Mouse (Mus musculus) brown adipose tissue, adult 24 weeks (tissue): ENCODE results near the gene Map4k3. TPM values are rescaled to one million over a fixed set of nuclear protein-coding genes. Genes with fewer than 3 reads are reported as not detected.

ENCODE experiments used
- H3K27ac ChIP-seq: fragments of 200-500 bp; replicated peaks from 2 replicates; pipeline ENCODE4 v1.5.1; 2012; ENCODE audit warnings: low read depth, mild to moderate bottlenecking, low read length
- H3K4me1 ChIP-seq: fragments of 200-500 bp; 2 replicates; pipeline ENCODE4 v1.6.1; 2012; ENCODE audit warnings: low read length, mixed read lengths; ENCODE audit not compliant: control insufficient read depth, insufficient read depth, insufficient read length
- H3K4me3 ChIP-seq: fragments of 200-500 bp; 2 replicates; pipeline ENCODE4 v1.5.1; 2012; ENCODE audit warnings: low read depth, mild to moderate bottlenecking, low read length, moderate library complexity; ENCODE audit not compliant: insufficient read depth
- polyA plus RNA-seq: library from polyadenylated mRNA; stranded (reverse); fragments of >200 nt; gene quantifications from 2 replicates; pipeline ENCODE4 v1.2.4, GENCODE M21; 2012; ENCODE audit not compliant: missing spikeins, insufficient read depth, insufficient read length

The Map4k3 gene
- polyA plus RNA-seq, 1 experiment: 16.6 TPM

DNA sequence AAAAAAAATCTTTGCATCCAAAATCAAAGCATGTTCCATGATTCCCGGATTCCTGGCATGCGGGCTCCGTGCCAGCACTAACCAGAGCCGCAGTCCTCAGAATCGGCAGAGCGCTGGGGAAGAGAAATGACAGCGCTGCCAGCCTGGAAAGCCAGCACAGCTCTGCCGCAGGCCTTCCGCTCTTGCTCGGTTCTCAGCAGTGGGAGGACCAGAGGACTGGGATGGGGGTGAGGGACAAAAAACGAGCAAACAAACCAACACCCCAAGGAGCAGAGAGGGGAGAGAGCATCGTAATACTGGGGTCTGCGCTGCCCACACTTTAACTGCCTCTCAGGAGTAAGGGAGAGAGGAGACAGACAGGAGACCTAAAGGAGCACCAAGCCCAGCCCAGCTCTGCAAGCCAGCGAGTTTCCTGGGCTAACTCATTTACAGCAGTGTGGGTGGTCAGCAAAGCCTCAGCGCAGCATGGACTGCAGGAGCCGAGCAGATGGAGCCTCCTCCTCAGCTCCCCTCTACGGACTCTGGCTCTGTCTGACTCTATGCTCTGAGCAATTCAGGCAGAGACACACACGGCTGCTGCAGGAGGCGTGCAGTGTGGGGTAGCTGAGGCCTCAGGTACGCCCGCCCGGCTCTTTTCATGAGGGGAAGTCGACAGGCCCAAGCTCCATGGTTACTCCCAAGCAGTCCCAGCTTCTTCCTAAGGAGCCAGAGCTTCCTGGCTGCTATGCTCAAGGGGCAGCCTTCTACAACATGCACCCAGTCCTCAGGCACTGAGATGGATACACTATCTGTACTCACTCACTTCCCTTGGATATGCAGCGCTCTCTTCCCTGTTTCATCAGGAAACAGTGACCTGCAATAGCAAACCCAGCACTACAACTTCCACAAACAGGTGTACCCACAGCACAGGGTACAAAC, 18.1 kb downstream of the Map4k3 start:
- H3K4me1 ChIP-seq: peaks cover 35% of the 10 kb centered on the region
- H3K27ac ChIP-seq: peak overlapping the region; percentile 9; the same call in 1 of the 2 replicates
- no peak overlapping the region for H3K4me3 ChIP-seq

DNA sequence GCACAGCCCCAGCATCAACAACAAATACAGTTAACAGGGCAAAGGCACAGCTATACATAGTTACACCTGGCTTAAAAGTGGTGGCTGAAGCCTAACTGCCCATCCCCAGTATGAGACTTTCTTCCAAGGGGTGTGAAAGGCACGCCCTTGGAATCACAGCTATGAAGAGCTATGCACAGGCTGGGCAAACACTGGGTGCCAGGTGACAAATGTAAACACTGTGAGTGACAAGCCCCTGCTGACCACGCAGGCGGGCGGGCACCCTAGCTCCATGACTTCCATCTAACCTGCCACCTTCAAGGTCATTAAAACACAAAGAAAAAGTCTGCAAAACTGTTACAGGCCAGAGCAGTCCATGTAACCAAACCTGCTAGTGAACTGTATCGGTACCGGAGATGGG, 19.5 kb downstream of the Map4k3 start:
- Histone ChIP-seq H3K27ac (no peak overlapping the region), H3K4me3 (no peak overlapping the region), H3K4me1 (peaks cover 38% of the 10 kb centered on the region)

DNA sequence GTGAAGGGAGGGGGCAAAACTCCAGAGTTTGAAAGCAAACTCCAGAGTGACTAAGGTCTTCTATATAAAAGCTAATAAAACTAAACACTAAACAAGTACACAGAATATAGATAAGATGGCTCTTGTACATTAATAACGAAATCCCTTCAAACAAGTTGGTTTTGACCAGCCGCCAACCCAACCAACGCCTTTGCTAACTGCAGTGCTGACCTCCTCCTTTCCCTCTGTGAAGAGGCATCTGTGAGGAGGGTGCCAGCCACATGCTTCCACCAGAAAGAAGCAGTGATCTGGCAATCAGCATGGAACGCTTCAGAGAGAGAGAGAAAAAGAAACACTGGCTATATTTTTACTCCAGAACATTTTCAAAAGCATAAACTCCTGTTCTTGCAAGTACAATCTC, 21.1 kb downstream of the Map4k3 start:
- H3K4me1 ChIP-seq: peaks cover 36% of the 10 kb centered on the region
- H3K27ac ChIP-seq: no peak overlapping the region
- no peak overlapping the region for H3K4me3 ChIP-seq

DNA sequence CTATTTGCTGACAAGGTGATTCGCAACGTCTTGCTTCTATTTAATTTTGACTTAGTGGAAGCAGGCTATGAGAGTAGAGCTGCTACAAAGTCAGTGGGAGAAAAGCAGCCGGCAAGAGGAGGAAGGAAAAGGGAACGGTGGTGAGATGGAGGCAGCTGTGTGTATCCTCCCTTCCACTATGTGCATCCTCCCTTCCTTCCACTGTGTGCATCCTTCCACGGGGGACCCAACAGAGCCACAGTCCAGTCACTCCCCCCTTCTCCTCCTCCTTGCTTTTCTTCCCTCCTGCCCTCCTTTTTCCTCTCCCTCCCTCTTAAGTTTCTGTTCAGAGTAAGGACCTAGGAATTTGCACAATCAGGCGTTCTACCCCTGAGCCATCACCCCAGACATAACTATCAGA, 21.7 kb downstream of the Map4k3 start:
- peaks cover 32% of the 10 kb centered on the region for H3K4me1 ChIP-seq
- no peak overlapping the region for H3K27ac ChIP-seq
- H3K4me3 ChIP-seq: no peak overlapping the region

DNA sequence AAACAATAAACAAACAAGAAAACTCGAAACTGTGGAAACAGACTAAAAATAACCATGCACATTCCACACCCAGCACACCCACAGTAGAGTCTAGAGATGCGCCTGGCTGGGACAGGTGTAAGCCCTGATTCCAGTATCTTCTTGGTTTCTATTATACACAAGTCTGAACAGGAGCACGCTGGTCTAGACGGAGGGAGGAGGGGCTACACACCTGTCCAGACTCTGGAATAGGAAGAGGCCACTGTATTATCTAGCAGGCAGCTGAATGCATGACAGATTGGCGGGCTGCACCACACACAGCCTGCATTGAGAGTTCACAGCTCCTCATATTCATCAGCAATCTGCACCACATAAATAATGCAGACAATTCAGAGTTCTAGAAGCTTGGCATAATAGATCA, 26.6 kb downstream of the Map4k3 start:
- Histone ChIP-seq H3K27ac (no peak overlapping the region), H3K4me3 (no peak overlapping the region), H3K4me1 (peaks cover 30% of the 10 kb centered on the region)

DNA sequence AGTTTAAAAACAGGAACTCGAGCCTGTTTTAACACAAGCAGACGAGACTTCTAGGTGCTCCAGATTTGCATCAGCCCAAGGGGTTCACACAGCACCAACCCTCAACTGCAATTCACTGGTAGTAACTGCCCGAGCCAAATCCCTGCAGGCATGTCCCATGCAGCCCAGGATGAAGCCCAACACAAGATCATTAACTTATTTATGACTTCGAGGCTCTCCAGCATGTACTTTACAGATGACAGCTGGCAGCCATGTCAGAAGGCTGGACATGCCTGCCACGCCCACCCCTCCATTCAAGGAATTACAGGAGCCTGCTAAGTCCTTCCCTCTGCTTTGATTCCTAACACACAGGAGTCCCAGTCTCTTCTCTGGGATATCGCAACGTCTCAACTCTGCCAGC, 29.4 kb downstream of the Map4k3 start:
- Histone ChIP-seq H3K4me3 (no peak overlapping the region), H3K27ac (no peak overlapping the region), H3K4me1 (peaks cover 20% of the 10 kb centered on the region)

DNA sequence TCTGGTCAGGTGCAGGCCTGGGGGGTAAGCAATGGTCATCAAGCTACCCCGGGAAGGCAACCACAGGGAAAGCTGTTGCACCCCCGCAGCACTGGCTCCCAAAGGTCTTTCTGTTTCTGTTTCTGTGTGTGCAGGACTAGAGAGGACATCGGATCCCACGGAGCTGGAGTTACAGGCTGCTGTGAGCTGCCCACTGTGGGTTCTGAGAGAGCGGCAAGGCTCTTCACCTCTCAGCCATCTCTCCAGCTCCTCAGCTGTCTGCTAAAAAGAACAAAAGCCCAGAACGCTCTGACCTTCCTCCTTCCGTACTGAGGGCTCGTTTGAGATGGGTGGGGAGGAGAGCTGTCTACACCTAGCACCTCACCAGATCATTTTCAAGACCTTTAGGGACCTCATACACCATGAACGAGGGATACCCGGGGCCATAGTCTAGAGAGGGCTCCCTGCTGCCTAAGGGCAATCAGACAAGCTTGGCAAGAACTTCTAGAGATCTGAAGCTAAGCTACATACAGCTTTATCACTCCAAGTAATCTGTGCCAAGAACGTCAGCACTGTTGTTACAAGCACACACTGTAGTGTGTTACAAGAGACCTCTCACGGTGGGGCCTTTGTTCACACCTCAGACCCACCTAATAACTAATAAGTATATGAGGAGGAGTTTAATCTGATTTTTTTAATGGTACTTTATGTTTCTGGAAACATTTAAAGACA, 29.9 kb downstream of the Map4k3 start:
- peaks cover 20% of the 10 kb centered on the region for H3K4me1 ChIP-seq
- peak overlapping the region; percentile 4; the same call in 1 of the 2 replicates for H3K4me3 ChIP-seq
- H3K27ac ChIP-seq: peak overlapping the region; percentile 7

DNA sequence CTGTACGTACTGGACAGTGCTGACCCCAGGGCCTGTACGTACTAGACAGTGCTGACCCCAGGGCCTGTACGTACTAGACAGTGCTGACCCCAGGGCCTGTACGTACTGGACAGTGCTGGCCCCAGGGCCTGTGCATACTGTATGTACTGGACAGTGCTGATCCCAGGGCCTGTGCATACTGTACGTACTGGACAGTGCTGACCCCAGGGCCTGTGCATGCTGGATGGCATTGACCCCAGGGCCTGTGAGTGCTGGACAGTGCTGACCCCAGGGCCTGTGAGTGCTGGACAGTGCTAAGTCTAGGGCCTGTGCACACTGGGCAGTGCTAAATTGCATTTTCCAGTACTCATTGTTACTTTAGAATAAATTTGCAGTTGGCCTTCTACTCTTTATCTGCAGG, 31.3 kb downstream of the Map4k3 start:
- Histone ChIP-seq H3K4me3 (no peak overlapping the region), H3K27ac (no peak overlapping the region), H3K4me1 (peaks cover 21% of the 10 kb centered on the region)

DNA sequence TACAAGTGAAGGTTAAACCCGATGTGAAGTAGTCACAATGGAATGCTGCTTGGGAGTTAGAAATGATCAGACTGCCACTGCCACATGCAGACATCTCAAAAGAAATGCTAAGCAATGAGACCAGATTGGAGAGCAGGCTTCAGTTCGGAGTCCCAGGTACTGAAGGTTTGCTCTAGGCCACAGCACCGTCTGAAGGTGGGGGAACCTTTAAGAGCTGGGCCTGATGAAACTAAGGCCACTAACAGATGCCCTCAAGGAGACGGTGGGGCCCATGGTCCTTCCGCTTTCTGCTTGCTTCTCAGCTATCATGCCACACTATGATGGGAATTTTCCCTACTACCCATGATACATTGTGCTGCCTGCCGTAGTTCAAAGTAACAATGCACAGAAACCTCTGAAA, 32.1 kb downstream of the Map4k3 start:
- H3K27ac ChIP-seq: no peak overlapping the region
- no peak overlapping the region for H3K4me3 ChIP-seq
- peaks cover 21% of the 10 kb centered on the region for H3K4me1 ChIP-seq

DNA sequence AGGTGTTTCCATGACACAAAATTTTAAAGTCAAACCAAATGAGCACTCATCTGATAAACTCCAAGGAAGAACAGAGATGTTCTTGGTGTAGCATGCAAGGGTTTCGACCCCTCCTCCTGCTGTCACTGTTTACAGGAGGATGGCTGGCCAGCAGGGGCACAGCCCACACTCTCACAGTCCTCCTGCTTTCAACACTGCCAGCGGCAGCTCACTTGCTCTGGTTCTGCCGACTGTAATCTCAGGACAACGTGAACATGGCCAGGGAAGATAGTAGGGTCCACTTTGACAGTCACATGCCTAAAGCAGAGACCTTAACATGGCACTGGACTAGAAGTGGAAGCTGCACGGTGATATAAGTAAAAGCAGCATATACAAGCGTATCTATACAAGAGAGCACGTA, 34.6 kb downstream of the Map4k3 start:
- H3K27ac ChIP-seq: no peak overlapping the region
- peaks cover 18% of the 10 kb centered on the region; the same call in 1 of the 2 replicates for H3K4me1 ChIP-seq

DNA sequence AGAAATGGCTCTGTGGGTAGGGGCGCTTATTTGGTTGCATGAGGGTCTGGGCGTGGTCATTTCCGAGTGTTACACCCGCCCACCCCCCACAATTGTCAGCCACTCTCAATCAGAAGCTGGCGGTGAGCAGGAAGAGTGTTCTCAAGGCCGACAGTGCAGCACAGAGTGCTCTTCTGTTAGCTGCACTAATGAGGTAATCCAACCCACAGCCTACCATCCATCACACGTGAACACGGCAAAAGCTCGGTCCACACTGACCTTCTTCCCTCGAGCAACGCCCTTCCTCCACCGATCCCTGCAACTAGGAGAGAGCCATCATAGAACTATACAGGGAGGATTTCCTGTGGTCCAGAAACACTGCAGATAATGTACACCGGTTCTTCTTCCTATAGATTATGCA, 36.1 kb downstream of the Map4k3 start:
- Histone ChIP-seq H3K27ac (no peak overlapping the region), H3K4me1 (peaks cover 10% of the 10 kb centered on the region; the same call in 1 of the 2 replicates)

More for the DNA sequence above, 34.6 kb downstream of the Map4k3 start:
- no peak overlapping the region for H3K4me3 ChIP-seq

DNA sequence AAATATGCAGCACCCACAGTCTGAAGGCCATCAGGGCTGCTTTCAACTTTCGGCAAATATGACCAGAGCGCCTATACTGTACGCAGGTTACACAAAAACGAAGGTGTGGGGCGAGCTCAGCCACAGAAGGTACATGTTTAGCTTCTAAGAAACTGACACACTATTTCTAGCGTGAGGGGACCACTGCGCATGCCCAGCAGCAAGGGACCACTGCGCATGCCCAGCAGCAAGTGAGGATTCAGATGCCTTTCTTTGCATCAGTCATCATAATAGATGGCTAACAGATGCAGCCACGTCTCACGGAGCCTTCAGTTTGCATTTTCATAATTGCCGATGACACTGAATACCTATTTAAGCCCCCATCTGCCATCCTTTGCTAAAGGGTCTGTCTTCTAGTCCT, 39.6 kb downstream of the Map4k3 start:
- Histone ChIP-seq H3K4me3 (no peak overlapping the region), H3K4me1 (peaks cover 20% of the 10 kb centered on the region; the same call in 1 of the 2 replicates)

More for the DNA sequence above, 36.1 kb downstream of the Map4k3 start:
- H3K4me3 ChIP-seq: no peak overlapping the region

DNA sequence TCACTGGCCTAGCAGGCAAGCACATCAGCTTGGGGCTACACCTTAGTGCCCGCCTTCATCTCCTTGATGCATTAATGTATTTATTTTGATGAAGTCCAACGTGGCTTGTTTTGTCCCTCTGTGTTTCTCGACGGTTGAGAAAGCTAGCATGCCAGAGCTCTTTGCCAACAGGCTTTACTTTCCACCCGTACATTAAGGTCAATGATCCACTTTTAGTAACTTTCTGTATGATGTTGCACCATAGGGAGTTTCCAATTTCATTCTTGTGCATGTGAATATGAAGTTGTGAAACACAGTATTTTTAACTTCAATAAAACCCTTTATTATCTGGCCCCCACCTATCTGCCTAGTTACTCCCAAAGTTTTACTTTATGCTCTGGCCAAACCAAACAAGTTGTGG, 42.2 kb downstream of the Map4k3 start:
- Histone ChIP-seq H3K4me3 (no peak overlapping the region), H3K4me1 (peaks cover 21% of the 10 kb centered on the region), H3K27ac (0 out of 2 replicates have a peak overlapping the region, but pooled peaks have one; percentile 23)

More for the DNA sequence above, 39.6 kb downstream of the Map4k3 start:
- H3K27ac ChIP-seq: no peak overlapping the region

DNA sequence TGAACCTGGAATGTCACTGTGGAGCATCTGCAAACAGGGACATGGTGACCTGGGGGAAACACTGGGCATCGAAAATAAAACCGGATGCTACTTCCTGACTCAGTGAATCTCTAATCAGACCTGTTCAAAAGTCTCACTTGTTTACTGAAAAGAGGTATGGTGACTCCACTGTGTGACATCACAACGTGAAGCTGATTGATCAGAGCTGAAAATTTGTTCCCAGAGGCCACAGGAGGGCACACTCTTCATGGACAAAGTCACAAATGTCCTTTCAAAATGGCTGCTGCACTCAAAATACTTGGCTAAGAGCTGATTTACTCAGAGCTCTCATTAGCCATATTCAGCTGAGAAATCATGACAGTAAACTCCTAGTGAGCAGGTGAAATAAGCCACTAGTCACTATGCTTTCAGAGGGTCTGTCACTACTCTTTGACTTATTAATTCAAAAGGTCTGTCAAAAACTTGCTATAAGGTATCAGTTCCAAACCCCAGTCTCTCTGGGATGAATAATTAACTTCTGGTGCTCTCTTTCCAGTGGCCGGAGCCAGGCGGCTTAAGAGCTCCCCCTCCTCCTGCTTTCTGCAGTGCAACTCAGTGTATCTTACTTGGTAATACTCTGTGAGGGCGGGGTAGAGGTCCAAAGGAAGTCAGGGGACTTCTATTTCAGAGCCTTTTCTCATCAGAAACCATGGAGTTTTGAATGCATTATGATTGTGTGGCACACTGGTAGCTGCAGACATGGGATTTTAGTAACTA, 44.3 kb downstream of the Map4k3 start:
- H3K4me3 ChIP-seq: no peak overlapping the region

DNA sequence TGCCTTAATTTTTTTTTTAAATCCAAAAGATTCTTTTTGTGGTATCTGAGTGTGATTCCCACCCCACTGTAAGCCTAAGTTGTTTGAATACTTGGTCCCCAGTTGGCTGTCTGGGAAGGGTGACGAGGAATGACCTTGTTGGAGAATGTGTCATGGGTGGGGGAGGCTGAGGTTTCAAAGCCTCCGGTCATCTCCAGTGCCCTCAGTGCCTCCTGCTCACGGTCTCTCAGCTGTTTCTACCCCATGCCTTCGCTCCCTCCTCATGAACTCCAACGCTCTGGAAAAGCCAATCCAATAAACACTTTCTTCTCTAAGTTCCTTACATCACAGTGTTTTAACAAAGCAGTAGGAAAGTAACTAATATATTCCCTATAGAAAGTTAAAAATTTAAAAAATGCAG, 45.2 kb downstream of the Map4k3 start:
- no peak overlapping the region for H3K4me3 ChIP-seq
- no peak overlapping the region for H3K27ac ChIP-seq
- H3K4me1 ChIP-seq: peaks cover 18% of the 10 kb centered on the region

More for the DNA sequence above, 44.3 kb downstream of the Map4k3 start:
- Histone ChIP-seq H3K27ac (no peak overlapping the region; the same call in 1 of the 2 replicates), H3K4me1 (peaks cover 18% of the 10 kb centered on the region)
